Mouse (Mus musculus) embryonic facial prominence, embryonic 12.5 days (tissue): ENCODE data around the gene Ampd2. TPM values are rescaled to one million over a fixed set of nuclear protein-coding genes. Genes with fewer than 3 reads are reported as not detected.

Source experiments
- ATAC-seq: fragments of 200-750 bp; cut with Nextera tagmentation; 2 replicates; pipeline ENCODE4 v1.8.0; 2017; ENCODE audit not compliant: insufficient number of reproducible peaks, insufficient read depth, low FRiP score, low TSS enrichment
- H3K27ac ChIP-seq: fragments of 300-500 bp; sonication (generic); 2 replicates; pipeline ENCODE4 v1.5.1; 2016; ENCODE audit warnings: mild to moderate bottlenecking
- H3K27me3 ChIP-seq: fragments of 300-500 bp; sonication (generic); 2 replicates; pipeline ENCODE4 v1.6.1; 2016; ENCODE audit warnings: mild to moderate bottlenecking, moderate library complexity
- H3K36me3 ChIP-seq: fragments of 300-500 bp; sonication (generic); 2 replicates; pipeline ENCODE4 v1.6.1; 2016; ENCODE audit warnings: mild to moderate bottlenecking
- H3K4me1 ChIP-seq: fragments of 300-500 bp; sonication (generic); 2 replicates; pipeline ENCODE4 v1.6.1; 2016
- H3K4me2 ChIP-seq: fragments of 300-500 bp; sonication (generic); replicated peaks from 2 replicates; pipeline ENCODE4 v1.6.1; 2016; ENCODE audit warnings: mild to moderate bottlenecking, moderate library complexity
- H3K4me3 ChIP-seq: fragments of 300-500 bp; sonication (generic); 2 replicates; pipeline ENCODE4 v1.5.1; 2016; ENCODE audit warnings: mild to moderate bottlenecking
- H3K9ac ChIP-seq: fragments of 300-500 bp; sonication (generic); 2 replicates; pipeline ENCODE4 v1.6.1; 2016; ENCODE audit warnings: mild to moderate bottlenecking, moderate library complexity
- H3K9me3 ChIP-seq: fragments of 300-500 bp; sonication (generic); 2 replicates; pipeline ENCODE4 v1.6.1; 2016; ENCODE audit warnings: mild to moderate bottlenecking, moderate library complexity
- WGBS: fragments of 180-500 bp; shearing (Covaris S2); methylation state at CpG from one replicate; pipeline ENCODE4 v1.1.7; 2016; 5-methylcytosine and 5-hydroxymethylcytosine counted together
- polyA plus RNA-seq: library from polyadenylated mRNA; unstranded; fragments of >200 nt; fragmentation: Nextera tagmentation; extraction: Ambion mirVana; gene quantifications from 2 replicates; pipeline ENCODE4 v1.2.1, GENCODE M21; 2016

Gene Ampd2
- polyA plus RNA-seq, 1 experiment from 2014 or later: 48.4 TPM

DNA sequence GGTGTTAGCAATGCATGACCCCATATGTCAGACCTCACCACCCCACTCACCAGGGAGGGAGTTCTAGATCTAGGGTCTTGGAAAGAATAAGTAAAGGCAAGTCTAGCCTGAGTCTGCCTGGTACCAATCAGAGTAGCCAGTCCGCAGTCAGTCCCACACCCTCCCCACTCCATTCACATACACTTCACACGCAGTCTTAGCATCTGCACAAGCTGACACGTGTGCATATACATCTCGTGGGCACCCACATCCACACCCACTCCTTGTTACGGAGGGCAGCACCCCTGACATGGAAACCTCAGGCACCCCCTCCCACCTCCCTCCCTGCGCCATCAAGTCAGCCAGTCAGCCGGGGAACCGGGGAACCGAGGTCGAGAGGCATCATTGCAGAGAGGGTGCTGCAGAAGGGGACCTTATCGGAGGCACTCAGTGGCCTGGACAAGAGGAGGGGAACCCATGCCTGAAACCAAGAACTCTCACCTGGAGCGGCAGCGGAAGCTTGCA, 1.6 kb downstream of the Ampd2 start:
- Histone ChIP-seq H3K9me3 (no peaks in the 10 kb centered on the region), H3K27me3 (no peaks in the 10 kb centered on the region), H3K4me3 (peak overlapping the region; percentile 68), H3K4me2 (peak overlapping the region; percentile 100), H3K4me1 (peaks cover 48% of the 10 kb centered on the region), H3K36me3 (peaks cover 10% of the 10 kb centered on the region; the same call in 1 of the 2 replicates), H3K9ac (peak overlapping the region; percentile 74), H3K27ac (peak overlapping the region; percentile 90)
- 18% methylated on average over 13 of the region's 13 CpGs for WGBS
- ATAC-seq: no peak

DNA sequence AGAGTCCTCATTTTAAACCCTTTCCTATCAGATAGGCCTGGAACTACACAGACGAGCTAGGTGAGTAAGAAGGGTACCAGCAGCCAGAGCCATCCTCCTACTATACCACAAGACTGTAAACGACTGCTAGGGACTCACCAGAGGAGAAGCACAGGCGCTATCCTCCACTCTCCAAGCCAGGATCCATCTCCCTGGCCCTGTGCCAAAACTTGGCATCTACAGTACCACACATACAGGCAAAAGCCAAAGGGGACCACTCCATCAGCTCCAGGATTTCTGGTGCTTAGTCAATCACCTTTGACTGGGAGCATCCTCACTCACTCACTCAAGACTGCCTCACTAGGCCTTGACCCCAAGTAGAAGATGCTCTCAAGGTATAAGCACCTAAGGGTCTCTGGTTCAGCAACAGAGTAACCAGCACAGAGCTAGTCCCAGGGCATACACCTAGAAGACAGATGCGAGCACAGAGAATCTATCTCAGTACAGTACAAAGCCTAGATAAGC, 2.5 kb downstream of the Ampd2 start:
- peak overlapping the region; percentile 100 for H3K4me2 ChIP-seq
- no peak for ATAC-seq
- no peak overlapping the region for H3K9ac ChIP-seq
- H3K36me3 ChIP-seq: peaks cover 18% of the 10 kb centered on the region
- H3K27ac ChIP-seq: no peak overlapping the region
- H3K4me1 ChIP-seq: peaks cover 40% of the 10 kb centered on the region
- no peaks in the 10 kb centered on the region for H3K9me3 ChIP-seq
- WGBS: 81% methylated on average over 4 of the region's 4 CpGs
- no peaks in the 10 kb centered on the region for H3K27me3 ChIP-seq
- no peak overlapping the region for H3K4me3 ChIP-seq

DNA sequence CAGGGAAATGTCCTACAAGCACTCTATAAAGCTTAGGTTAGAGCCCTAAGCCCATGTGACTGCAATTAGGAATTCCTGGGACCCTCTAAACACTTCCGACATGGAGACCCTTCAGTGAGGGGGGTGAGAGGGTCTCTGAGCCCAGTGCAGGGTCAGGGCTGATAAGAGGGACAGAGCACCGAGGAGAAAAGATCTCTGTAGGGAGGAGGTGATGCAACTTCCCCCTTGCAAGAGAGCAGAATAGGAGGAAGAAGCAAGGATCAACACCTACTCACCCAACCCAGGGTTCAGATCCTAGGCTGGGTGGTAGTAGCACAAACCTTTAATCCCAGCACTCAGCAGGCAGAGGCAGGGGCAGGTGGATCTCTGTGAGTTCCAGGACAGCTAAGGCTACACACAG, 3.3 kb downstream of the Ampd2 start:
- Histone ChIP-seq H3K4me2 (peak overlapping the region; percentile 10; the same call in 1 of the 2 replicates), H3K9ac (no peak overlapping the region), H3K4me3 (no peak overlapping the region), H3K27ac (no peak overlapping the region), H3K4me1 (peaks cover 35% of the 10 kb centered on the region), H3K36me3 (peaks cover 24% of the 10 kb centered on the region), H3K9me3 (no peaks in the 10 kb centered on the region), H3K27me3 (no peaks in the 10 kb centered on the region)
- ATAC-seq: no peak
- WGBS: 32% methylated on average over 2 of the region's 2 CpGs

DNA sequence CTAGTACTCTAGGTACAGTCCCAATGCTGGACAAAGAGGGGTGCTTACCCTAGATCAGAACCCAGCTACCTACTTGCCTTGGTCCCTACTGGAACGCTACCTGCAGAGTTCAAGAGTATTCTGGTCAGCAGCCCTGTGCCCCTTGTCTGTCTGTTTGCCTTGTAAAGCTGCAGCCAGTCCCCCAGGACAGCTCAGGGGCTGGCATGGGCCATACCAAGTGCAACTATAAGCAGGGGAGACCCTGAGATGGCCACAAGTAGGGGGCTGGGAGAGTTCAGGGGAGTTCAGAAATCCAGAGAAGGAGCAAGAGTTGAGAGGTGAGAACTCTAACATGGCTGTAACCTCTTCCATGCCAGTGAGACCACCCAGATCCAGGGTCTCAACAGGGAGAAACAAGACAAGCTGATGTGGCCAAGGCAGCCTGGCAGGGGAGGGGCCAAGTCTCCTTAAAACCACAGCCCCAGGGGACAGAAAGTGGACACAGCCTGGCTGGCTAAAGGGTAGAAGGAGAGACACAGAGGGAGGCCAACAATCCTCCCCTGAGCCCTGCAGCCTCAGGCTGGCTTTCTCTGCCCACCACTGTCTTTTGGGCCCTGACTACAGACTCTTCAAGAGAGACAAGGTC, 4.1 kb downstream of the Ampd2 start:
- H3K27me3 ChIP-seq: no peaks in the 10 kb centered on the region
- 44% methylated on average over 1 of the region's 1 CpGs for WGBS
- H3K4me3 ChIP-seq: no peak overlapping the region
- no peak for ATAC-seq
- peak overlapping the region; percentile 10; the same call in 1 of the 2 replicates for H3K4me2 ChIP-seq
- H3K36me3 ChIP-seq: peaks cover 30% of the 10 kb centered on the region
- no peaks in the 10 kb centered on the region for H3K9me3 ChIP-seq
- peaks cover 34% of the 10 kb centered on the region for H3K4me1 ChIP-seq
- H3K9ac ChIP-seq: no peak overlapping the region
- H3K27ac ChIP-seq: no peak overlapping the region

DNA sequence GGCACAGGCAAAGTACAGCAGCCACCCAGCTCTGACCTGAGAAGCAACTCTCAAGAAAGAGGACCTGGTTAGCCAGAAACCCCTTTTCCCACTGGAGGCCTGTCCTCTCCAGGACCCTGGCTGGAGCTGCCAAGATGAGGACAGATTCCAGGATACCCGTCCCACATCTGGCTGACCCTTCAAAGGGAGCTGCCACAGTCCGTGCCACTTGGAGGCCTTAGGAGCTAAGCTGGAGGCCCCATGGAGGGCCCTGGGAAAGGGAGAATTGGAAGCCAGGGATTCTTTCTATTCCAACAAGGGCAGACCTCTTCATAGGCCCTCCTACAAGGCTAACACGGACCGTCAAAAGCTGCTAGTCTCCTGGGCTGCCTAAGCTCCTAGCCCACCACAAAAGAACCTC, 4.8 kb downstream of the Ampd2 start:
- Histone ChIP-seq H3K27ac (no peak overlapping the region), H3K36me3 (peaks cover 36% of the 10 kb centered on the region)
- no peak for ATAC-seq

DNA sequence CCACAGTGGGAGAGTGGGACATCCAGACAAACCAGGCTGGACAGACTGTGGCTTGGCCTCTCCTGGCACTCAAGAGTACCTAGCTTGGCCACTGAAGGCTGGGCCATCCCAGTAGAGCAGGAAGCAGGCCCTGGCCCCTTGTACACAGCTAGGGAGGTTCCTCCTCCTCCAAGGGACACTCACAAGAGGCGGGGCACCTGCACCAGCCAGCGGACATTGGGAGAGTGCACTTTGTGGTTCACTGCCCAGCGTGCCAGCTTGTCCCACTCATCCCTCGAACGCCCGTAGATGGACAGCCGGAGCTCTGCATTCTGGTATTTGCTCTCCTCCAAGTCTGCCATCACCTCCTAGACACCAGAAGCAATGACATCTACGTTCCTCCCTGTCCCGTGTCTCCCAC, 9.6 kb downstream of the Ampd2 start:
- Histone ChIP-seq H3K4me1 (no peaks in the 10 kb centered on the region), H3K9ac (no peak overlapping the region), H3K36me3 (peaks cover 63% of the 10 kb centered on the region), H3K27ac (no peak overlapping the region), H3K27me3 (no peaks in the 10 kb centered on the region), H3K4me2 (no peak overlapping the region), H3K4me3 (no peak overlapping the region), H3K9me3 (no peaks in the 10 kb centered on the region)
- 96% methylated on average over 9 of the region's 9 CpGs for WGBS
- no peak for ATAC-seq

More for the DNA sequence above, 4.8 kb downstream of the Ampd2 start:
- H3K4me3 ChIP-seq: no peak overlapping the region
- H3K4me2 ChIP-seq: no peak overlapping the region
- H3K4me1 ChIP-seq: peaks cover 28% of the 10 kb centered on the region
- 50% methylated on average over 4 of the region's 4 CpGs for WGBS
- no peaks in the 10 kb centered on the region for H3K9me3 ChIP-seq
- no peak overlapping the region for H3K9ac ChIP-seq
- no peaks in the 10 kb centered on the region for H3K27me3 ChIP-seq

DNA sequence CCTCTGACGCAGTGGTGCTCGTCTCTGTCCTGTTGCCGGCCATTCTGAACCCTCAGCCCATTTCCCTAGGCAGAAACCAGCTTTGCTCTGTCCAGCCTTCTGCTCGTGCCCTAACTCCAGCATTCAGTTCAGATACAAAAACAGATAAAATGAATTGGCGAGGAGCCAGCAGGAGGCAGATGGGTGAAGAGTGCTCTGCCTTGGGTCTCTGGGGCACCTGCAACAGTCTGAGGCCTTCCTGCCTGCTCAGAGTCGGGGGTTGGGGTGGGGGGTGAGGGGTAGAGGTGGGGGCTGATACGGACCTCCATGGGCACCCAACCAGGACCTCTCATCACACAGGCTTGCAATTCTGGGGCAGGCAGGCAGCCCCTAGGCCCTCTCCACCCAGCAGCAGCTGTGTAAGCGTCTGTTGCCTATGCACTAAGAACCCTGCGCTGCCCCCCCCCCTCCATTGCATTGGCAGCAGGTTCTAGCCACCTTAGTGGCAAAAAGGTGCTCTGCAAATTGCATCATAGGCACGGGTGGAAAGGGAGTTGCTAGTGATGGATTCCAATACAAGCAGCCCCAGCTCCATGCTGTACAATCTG, 13.4 kb downstream of the Ampd2 start:
- ATAC-seq: no peak
- H3K4me2 ChIP-seq: no peak overlapping the region
- H3K4me1 ChIP-seq: no peaks in the 10 kb centered on the region
- H3K9me3 ChIP-seq: no peaks in the 10 kb centered on the region
- peaks cover 39% of the 10 kb centered on the region for H3K36me3 ChIP-seq
- H3K27ac ChIP-seq: no peak overlapping the region
- WGBS: 79% methylated on average over 10 of the region's 10 CpGs
- no peak overlapping the region for H3K9ac ChIP-seq
- H3K27me3 ChIP-seq: no peaks in the 10 kb centered on the region
- no peak overlapping the region for H3K4me3 ChIP-seq

DNA sequence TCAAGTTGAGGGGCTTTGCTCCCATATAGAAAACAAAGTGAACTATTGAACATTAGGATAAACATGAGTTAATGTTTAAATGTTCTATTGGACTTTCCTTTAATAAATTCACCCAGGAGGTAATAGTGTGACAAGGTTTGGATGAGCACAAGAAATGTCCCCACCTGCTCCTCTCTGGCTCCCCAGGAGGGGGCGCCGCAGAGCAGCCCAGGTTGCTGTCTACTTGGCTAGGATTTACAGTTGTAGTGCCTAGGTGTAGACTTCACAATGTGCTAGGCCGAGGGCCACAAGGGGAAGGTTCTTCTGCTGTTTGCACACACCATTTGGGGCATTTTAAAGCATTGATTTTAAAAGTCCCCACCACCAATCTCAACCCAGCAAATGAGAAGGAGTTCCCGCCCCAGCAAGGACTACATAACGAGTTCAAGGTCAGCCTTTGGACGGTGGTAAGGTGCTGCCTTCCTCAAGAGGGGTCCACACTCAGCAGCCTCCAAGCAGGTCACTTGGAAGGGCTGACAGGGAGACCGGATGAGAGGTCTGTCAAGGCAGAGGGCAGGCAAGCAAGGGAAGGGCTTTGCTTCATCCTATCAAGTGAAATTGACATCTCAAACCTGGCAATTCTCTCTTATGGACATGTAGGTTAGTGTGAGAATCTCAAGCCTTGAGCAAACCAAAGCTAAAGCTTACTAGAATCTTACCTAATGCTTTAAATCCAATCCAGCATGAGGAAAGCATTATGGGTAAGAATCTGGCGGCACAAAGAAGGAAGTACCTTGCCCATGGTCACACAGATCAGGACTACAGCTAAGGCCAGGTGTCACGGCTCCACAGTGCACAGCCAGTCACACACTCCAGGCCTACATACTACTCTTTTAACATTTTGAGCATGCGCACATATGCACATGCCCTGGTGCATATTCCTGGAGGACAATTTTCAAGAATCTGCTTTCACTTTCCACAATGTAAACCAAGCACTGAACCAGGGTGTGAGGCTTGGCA, 15.9 kb downstream of the Ampd2 start:
- Histone ChIP-seq H3K9me3 (no peaks in the 10 kb centered on the region), H3K36me3 (peaks cover 16% of the 10 kb centered on the region), H3K27me3 (no peaks in the 10 kb centered on the region), H3K4me3 (no peak overlapping the region), H3K27ac (no peak overlapping the region), H3K4me1 (no peaks in the 10 kb centered on the region), H3K9ac (no peak overlapping the region), H3K4me2 (no peak overlapping the region)
- ATAC-seq: no peak
- 66% methylated on average over 10 of the region's 10 CpGs for WGBS

DNA sequence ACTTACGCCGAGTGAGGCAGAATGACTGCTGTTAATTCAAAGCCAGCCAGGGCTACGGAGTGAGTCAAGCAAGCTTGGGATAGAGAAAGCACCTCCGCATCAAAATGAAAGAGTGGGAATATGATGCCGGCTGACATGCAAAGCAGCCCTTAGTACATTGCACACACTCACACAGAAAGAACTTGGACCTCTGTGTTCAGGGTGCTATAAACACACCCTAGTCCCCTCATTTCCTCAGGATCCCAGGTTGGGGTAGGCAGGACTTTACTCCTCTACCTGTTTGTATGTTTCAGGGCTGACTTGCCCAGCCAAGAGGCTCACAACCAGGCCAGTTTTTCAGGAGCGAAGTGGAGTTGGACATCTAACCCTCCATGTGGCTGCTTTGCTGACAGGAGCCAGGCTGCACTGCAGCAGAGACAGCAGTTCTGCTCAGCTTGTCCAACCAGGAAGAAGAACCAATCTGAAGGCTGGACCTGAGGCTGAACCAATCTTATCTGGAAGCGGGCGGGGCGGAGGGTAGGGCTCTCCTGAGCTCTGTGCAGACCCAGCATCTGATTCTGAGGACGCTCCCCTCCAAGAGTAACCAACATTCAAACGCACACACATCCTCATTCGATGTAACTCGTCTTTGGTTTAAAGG, 17.1 kb downstream of the Ampd2 start:
- no peak for ATAC-seq
- Histone ChIP-seq H3K27ac (no peak overlapping the region), H3K27me3 (no peaks in the 10 kb centered on the region), H3K9me3 (no peaks in the 10 kb centered on the region), H3K4me3 (no peak overlapping the region), H3K9ac (no peak overlapping the region), H3K4me2 (no peak overlapping the region), H3K36me3 (peaks cover 3% of the 10 kb centered on the region), H3K4me1 (no peaks in the 10 kb centered on the region)
- WGBS: 75% methylated on average over 13 of the region's 13 CpGs

DNA sequence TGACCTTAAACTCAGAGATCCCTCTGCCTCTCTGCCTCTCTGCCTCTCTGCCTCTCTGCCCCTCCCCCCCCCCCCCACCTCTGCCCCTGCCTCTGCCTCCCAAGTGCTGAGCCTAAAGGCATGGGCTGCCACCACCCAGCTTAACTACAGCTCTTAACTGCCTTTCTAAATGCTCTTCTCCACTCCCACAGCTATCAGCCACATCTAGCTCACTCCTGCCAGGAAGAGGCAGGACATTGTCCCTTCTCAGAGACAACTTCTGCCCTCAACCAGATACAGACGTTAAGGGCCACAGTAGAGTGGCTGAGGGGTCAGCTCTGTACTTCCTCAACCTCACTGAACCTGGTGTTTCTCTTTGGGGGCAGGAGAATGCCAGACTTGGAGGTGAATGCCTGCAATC, 17.6 kb downstream of the Ampd2 start:
- H3K9me3 ChIP-seq: no peaks in the 10 kb centered on the region
- H3K9ac ChIP-seq: no peak overlapping the region; the same call in 1 of the 2 replicates
- H3K4me3 ChIP-seq: no peak overlapping the region
- H3K27ac ChIP-seq: no peak overlapping the region
- H3K27me3 ChIP-seq: no peaks in the 10 kb centered on the region
- H3K4me2 ChIP-seq: no peak overlapping the region
- WGBS: 11% methylated on average over 1 of the region's 1 CpGs
- no peaks in the 10 kb centered on the region for H3K4me1 ChIP-seq
- H3K36me3 ChIP-seq: no peaks in the 10 kb centered on the region
- no peak for ATAC-seq

DNA sequence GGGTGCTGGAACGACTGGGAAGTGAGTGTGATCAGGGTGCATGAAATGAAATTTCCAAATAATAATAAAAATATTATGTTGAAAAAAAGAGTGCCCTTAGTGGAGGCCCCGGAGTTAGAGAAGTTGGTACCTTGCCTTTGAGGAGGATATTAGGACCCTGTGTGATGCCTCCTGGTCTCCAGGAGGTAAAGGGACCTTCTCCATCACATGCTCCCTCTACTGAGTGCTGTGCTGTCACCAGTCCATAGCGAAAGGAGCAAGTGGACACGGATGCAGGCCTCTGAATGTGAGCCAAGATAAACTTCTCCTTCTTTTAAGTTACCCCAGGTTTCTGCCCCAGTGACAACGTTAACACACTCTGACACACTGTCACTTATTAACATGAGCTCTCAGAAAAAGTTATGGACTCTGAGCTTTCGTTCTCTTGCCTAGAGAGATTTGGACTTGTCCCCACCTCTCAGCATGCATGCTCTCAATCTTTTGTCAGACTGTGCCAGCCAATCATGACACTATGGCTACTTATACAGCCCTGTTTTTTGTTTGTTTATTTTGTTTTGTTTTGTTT, 19.0 kb downstream of the Ampd2 start:
- Histone ChIP-seq H3K4me1 (no peaks in the 10 kb centered on the region), H3K4me2 (no peak overlapping the region), H3K9ac (no peak overlapping the region), H3K9me3 (no peaks in the 10 kb centered on the region), H3K4me3 (no peak overlapping the region), H3K36me3 (no peaks in the 10 kb centered on the region), H3K27me3 (0 out of 2 replicates have a peak, but pooled peaks cover 4% of the 10 kb centered on the region), H3K27ac (no peak overlapping the region)
- no peak for ATAC-seq
- 77% methylated on average over 6 of the region's 6 CpGs for WGBS
